Mouse (Mus musculus) limb, embryonic 11.5 days (tissue): ENCODE data around the gene Dclk1. TPM values are rescaled to one million over a fixed set of nuclear protein-coding genes. Genes with fewer than 3 reads are reported as not detected.

Source experiments
- ATAC-seq: fragments of 200-750 bp; cut with Nextera tagmentation; 2 replicates; pipeline ENCODE4 v1.8.0; 2017; ENCODE audit warnings: low read depth; ENCODE audit not compliant: insufficient number of reproducible peaks, low FRiP score, low TSS enrichment
- DNase-seq: peaks from one replicate; pipeline ENCODE4 v3.0.0-alpha.2; 2015; ENCODE audit warnings: low spot score
- H3K27ac ChIP-seq: fragments of 300-500 bp; sonication (generic); replicated peaks from 2 replicates; pipeline ENCODE4 v1.5.1; 2014; ENCODE audit warnings: low read depth, mild to moderate bottlenecking, low read length
- H3K27me3 ChIP-seq: fragments of 300-500 bp; sonication (generic); 2 replicates; pipeline ENCODE4 v1.6.1; 2014; ENCODE audit warnings: mild to moderate bottlenecking, low read length, mixed read lengths; ENCODE audit not compliant: control insufficient read depth, insufficient read depth
- H3K36me3 ChIP-seq: fragments of 300-500 bp; sonication (generic); 2 replicates; pipeline ENCODE4 v1.6.1; 2014; ENCODE audit warnings: mild to moderate bottlenecking, low read length, moderate library complexity, mixed read lengths; ENCODE audit not compliant: control insufficient read depth, insufficient read depth
- H3K4me1 ChIP-seq: fragments of 300-500 bp; sonication (generic); 2 replicates; pipeline ENCODE4 v1.6.1; 2014; ENCODE audit warnings: low read length, mixed read lengths; ENCODE audit not compliant: control insufficient read depth, insufficient read depth
- H3K4me2 ChIP-seq: fragments of 300-500 bp; sonication (generic); 2 replicates; pipeline ENCODE4 v1.6.1; 2014; ENCODE audit warnings: low read depth, mild to moderate bottlenecking, moderate library complexity; ENCODE audit not compliant: severe bottlenecking
- H3K4me3 ChIP-seq: fragments of 300-500 bp; sonication (generic); 2 replicates; pipeline ENCODE4 v1.5.1; 2014; ENCODE audit warnings: low read depth, low read length
- H3K9ac ChIP-seq: fragments of 300-500 bp; sonication (generic); 2 replicates; pipeline ENCODE4 v1.6.1; 2014; ENCODE audit warnings: mild to moderate bottlenecking, low read length
- H3K9me3 ChIP-seq: fragments of 300-500 bp; sonication (generic); 2 replicates; pipeline ENCODE4 v1.6.1; 2016; ENCODE audit warnings: low read length; ENCODE audit not compliant: control insufficient read depth
- WGBS: fragments of 180-500 bp; shearing (Covaris S2); extraction: QIAGEN DNeasy Blood & Tissue Kit; methylation state at CpG from one replicate; pipeline ENCODE4 v1.1.7; 2014; 5-methylcytosine and 5-hydroxymethylcytosine counted together
- polyA plus RNA-seq: library from polyadenylated mRNA; unstranded; fragments of >200 nt; fragmentation: Nextera tagmentation; extraction: Ambion mirVana; gene quantifications from 2 replicates; pipeline ENCODE4 v1.2.1, GENCODE M21; 2014

Gene Dclk1
- polyA plus RNA-seq, 1 experiment from 2014 or later, result 34.1 TPM

DNA sequence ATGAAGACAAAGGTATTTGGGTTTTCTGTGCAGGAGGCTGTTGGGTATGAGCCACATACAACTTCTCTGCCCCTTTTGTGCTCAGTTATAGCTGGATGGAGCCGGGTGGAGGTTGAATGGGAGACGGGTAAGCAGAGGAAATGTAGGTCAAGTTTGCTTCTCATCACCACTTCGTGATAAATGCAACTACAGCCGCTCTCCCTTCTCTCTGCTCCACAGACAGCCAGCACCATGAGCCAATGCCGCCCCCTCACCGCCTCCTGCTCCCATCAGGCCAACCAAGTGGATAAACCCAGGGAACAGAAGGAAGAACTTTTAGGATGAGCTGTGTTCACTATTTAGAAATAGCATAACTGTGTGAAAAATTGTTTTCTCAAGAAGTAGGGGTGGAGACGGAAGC is 234.5 kb downstream of the Dclk1 start:
- H3K9ac ChIP-seq, result no peak overlapping the region
- H3K27ac ChIP-seq, result no peak overlapping the region
- H3K4me1 ChIP-seq, result peaks cover 30% of the 10 kb centered on the region
- DNase-seq (no peak), ATAC-seq (no peak)
- no peaks in the 10 kb centered on the region for H3K9me3 ChIP-seq
- 90% methylated on average over 7 of the region's 7 CpGs for WGBS
- H3K27me3 ChIP-seq, result no peaks in the 10 kb centered on the region
- no peak overlapping the region for H3K4me2 ChIP-seq
- no peak overlapping the region for H3K4me3 ChIP-seq
- no peaks in the 10 kb centered on the region for H3K36me3 ChIP-seq

DNA sequence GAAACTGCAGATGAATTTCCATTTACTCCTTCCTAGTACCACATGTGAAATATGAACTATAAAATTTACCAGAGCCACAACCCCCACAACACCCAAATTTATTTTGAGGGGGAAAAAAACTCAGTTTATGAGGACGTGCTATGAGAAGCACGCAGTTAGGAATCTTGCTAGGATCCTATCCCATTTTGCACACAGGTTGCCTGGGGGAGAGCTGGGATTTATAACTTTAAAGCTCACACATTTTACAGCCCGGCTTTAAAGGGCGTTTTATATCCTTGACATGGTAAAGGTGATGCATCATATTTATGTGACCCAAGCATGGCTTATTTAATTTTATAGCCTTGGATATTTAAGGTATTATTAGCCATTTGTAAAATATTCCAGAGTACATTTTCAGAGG is 237.1 kb downstream of the Dclk1 start:
- H3K9me3 ChIP-seq, result no peaks in the 10 kb centered on the region
- WGBS, result 10% methylated on average over 4 of the region's 4 CpGs
- DNase-seq (no peak), ATAC-seq (peak; percentile 54; the same call in 1 of the 2 replicates)
- no peaks in the 10 kb centered on the region for H3K36me3 ChIP-seq
- no peak overlapping the region for H3K4me3 ChIP-seq
- peaks cover 24% of the 10 kb centered on the region for H3K4me1 ChIP-seq
- no peaks in the 10 kb centered on the region for H3K27me3 ChIP-seq
- H3K4me2 ChIP-seq, result no peak overlapping the region
- H3K9ac ChIP-seq, result no peak overlapping the region
- H3K27ac ChIP-seq, result no peak overlapping the region; the same call in 1 of the 2 replicates

DNA sequence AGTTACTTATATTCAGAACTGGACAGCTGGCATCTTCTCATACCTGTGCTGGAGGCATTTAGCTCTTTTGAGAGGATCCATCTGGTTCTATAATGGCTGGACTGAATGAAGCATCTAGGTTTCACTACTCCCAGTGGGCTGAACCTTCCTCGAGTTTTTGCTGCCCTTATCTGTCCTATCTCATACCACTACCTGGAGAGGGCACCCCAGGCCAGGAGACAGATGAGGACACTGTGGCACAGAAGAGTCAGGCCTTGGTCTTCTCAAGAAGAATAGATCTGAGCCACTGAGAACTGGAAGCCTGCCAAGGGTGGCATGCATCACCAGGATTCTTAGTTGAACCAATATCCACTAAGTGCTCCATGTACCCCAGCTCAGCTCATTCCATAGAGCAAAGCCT is 239.0 kb downstream of the Dclk1 start:
- ATAC-seq, result no peak
- H3K27ac ChIP-seq, result no peak overlapping the region
- H3K4me3 ChIP-seq, result no peak overlapping the region
- no peak overlapping the region for H3K4me2 ChIP-seq
- H3K27me3 ChIP-seq, result no peaks in the 10 kb centered on the region
- H3K36me3 ChIP-seq, result no peaks in the 10 kb centered on the region
- WGBS, result 66% methylated on average over 1 of the region's 1 CpGs
- DNase-seq, result no peak
- peaks cover 22% of the 10 kb centered on the region for H3K4me1 ChIP-seq
- no peak overlapping the region for H3K9ac ChIP-seq
- no peaks in the 10 kb centered on the region for H3K9me3 ChIP-seq

DNA sequence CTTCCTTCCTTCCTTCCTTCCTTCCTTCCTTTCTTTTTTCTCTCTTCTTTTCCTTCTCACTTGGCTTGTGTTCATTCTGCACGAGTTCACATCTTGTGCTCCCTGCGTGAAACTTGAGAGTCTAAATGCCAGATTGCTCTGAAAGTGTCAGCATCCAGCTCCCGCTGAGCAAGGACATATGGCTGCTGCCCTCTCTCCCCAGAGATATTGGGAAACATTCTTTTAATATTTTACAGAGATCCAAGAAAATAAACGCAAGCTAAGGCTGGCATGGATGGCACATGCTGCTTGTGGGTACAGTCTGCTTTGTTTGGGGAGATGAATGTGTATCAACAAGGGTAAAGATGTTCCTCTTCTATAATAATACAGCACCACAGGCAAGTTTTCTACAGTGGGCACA is 241.2 kb downstream of the Dclk1 start:
- peaks cover 22% of the 10 kb centered on the region for H3K4me1 ChIP-seq
- DNase-seq, result no peak
- no peak for ATAC-seq
- WGBS, result 36% methylated on average over 4 of the region's 4 CpGs
- no peaks in the 10 kb centered on the region for H3K9me3 ChIP-seq
- H3K36me3 ChIP-seq, result no peaks in the 10 kb centered on the region
- H3K4me2 ChIP-seq, result no peak overlapping the region
- no peak overlapping the region for H3K9ac ChIP-seq
- no peak overlapping the region for H3K27ac ChIP-seq
- no peak overlapping the region for H3K4me3 ChIP-seq
- H3K27me3 ChIP-seq, result no peaks in the 10 kb centered on the region

DNA sequence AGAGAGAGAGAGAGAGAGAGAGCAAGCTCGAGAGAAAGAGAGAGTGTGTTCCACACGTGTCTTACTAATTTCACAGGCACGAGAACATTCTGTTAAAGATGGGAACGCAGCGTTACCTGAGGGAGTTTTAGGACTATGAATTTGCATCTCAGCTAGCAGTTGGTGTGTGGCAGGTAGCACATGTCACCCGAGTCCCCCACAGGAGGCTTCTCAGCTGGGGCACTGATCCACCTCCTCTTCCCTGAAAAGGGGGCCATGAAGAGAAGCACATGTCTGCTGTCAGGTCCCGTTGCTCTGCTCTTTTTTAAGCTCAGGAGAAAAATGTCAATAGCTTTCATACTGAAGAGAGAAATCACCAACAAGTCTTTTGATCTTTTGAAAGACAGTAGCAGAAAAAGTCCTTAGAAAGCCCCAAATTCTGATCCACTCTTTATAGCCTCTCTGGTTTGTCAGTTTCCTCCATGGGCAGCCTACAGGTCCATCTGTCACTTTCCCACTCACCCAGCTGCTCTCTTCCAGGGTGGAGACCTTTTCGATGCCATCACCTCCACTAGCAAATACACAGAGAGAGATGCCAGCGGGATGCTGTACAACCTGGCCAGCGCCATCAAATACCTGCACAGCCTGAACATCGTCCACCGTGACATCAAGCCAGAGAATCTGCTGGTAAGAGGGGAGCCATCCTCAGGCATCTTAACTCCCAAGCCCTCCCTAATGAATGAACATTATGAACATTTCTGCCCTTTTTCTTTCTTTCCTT is 247.2 kb downstream of the Dclk1 start:
- DNase-seq, result no peak
- WGBS, result 79% methylated on average over 12 of the region's 12 CpGs
- H3K27ac ChIP-seq, result no peak overlapping the region
- no peaks in the 10 kb centered on the region for H3K4me1 ChIP-seq
- H3K4me3 ChIP-seq, result no peak overlapping the region
- no peaks in the 10 kb centered on the region for H3K27me3 ChIP-seq
- no peak overlapping the region for H3K4me2 ChIP-seq
- H3K9me3 ChIP-seq, result no peaks in the 10 kb centered on the region
- ATAC-seq, result no peak
- H3K36me3 ChIP-seq, result no peaks in the 10 kb centered on the region
- no peak overlapping the region for H3K9ac ChIP-seq

DNA sequence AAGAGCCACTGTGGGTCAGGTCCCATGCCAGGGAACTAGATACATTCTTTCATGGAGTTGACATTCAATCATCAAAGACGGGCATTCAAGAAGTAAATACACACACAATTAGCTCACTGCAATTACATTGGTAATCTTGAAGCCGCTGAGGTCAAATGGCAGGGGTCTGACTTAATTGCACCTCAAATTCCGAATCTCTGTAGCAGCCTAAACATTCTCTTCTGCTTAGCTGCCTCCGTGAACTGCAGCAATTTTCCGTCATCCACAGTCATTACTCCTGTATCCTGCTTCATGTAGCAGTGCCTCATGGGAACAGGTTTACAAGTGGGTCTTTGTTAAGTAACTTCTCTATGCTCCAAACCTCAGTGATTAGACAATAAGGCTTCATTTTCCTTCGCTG is 249.9 kb downstream of the Dclk1 start:
- Histone ChIP-seq H3K4me1 (peaks cover 9% of the 10 kb centered on the region), H3K36me3 (no peaks in the 10 kb centered on the region), H3K4me2 (no peak overlapping the region), H3K27ac (peak overlapping the region; percentile 68), H3K4me3 (no peak overlapping the region), H3K9ac (no peak overlapping the region), H3K9me3 (no peaks in the 10 kb centered on the region), H3K27me3 (no peaks in the 10 kb centered on the region)
- DNase-seq, result no peak
- WGBS, result 23% methylated on average over 6 of the region's 6 CpGs
- ATAC-seq, result no peak

DNA sequence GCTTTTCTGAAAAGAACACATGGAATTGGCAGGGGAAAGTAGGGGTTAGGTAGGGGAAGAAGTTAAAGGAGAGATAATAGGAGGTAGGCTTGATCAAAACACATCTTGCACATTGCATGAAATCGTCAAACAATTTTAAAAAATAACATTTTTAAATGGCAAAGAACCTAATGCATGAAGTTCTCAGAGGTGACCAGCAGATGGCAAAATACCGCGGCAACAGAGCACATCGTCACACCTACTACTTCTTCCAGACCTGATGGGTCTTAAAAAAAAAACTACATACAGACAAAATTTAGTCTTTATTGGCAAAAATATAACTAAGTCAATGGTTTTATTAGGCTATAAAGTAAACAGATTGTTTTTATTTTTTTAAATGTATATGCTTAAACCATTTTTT is 252.2 kb downstream of the Dclk1 start:
- Histone ChIP-seq H3K4me3 (no peak overlapping the region), H3K9me3 (no peaks in the 10 kb centered on the region), H3K4me1 (peaks cover 17% of the 10 kb centered on the region), H3K27me3 (no peaks in the 10 kb centered on the region), H3K9ac (no peak overlapping the region), H3K36me3 (no peaks in the 10 kb centered on the region), H3K27ac (no peak overlapping the region), H3K4me2 (no peak overlapping the region)
- WGBS, result 43% methylated on average over 4 of the region's 4 CpGs
- ATAC-seq (no peak), DNase-seq (no peak)

DNA sequence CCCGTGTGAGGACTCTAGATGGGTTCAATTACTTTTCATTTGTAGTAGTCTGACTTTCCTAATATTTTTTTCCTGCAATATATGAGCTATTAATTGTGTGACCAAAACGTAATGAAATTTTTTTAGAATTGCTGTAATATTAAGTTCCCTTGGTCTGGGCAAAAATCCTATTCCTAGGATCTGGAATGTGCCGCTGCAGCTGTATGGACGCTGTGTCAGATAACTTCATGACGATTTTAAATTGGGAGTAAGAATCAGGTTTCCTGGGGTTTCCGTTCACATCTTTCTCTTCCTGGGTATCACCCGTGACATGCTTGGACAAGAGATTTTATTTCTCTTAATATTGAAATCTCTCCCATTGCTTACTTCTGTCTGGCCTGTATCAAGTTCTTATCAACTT is 253.1 kb downstream of the Dclk1 start:
- H3K4me1 ChIP-seq, result peaks cover 17% of the 10 kb centered on the region
- no peak overlapping the region for H3K4me2 ChIP-seq
- H3K27ac ChIP-seq, result peak overlapping the region; percentile 84
- no peak overlapping the region for H3K4me3 ChIP-seq
- H3K9me3 ChIP-seq, result no peaks in the 10 kb centered on the region
- H3K36me3 ChIP-seq, result no peaks in the 10 kb centered on the region
- 39% methylated on average over 7 of the region's 7 CpGs for WGBS
- ATAC-seq, result no peak
- no peak for DNase-seq
- no peaks in the 10 kb centered on the region for H3K27me3 ChIP-seq
- H3K9ac ChIP-seq, result no peak overlapping the region

DNA sequence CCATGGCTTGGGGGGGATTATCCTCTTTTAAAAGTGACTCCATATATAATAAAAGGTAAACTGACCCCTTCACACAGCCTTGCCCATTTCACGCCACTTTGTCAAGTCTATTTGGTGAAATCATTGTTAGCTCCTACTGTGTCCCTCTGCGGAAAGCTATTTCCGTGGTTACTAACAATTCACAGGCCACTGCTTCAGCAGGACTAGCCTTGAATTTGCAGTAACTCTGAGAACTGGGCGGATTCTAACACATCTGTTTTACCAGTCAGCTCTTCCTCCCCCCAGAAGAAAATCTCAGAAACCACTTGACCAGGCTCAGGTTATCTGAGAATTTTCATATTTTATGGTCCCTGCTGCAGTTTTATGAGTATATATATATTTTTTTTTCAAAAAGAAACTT is 253.7 kb downstream of the Dclk1 start:
- Histone ChIP-seq H3K9ac (no peak overlapping the region), H3K27ac (peak overlapping the region; percentile 67), H3K9me3 (no peaks in the 10 kb centered on the region), H3K4me2 (no peak overlapping the region), H3K36me3 (no peaks in the 10 kb centered on the region), H3K4me3 (no peak overlapping the region), H3K27me3 (no peaks in the 10 kb centered on the region), H3K4me1 (peaks cover 17% of the 10 kb centered on the region)
- WGBS, result 5% methylated on average over 4 of the region's 4 CpGs
- ATAC-seq (peak; percentile 61), DNase-seq (peak; percentile 65)
